Mouse (Mus musculus) CD4-positive, CD25-positive, alpha-beta regulatory T cell, adult 2 months (primary cell): ENCODE measurements around the gene Heca.
"Not testable (repeated sequence)": the region's sequence is repeated elsewhere in the genome, so short reads cannot be mapped to it uniquely, and the experiment has no call there.

Experiments
- DNase-seq: peaks from one replicate; pipeline ENCODE4 v3.0.0-alpha.2; 2012; ENCODE audit warnings: low read depth, low spot score

Gene Heca

GRCm38 (mm10) chr10:17947960-17948730 is at the start of gene Heca:
Heca (minus strand) TSS chr10:17948067.
- DNase-seq = peak; percentile 99

- DNase-seq = no peak
Measured at GRCm38 (mm10) chr10:17990576-17990975, 42.7 kb upstream of the Heca start.

GRCm38 (mm10) chr10:17989136-17989535 is 41.3 kb upstream of the Heca start:
- DNase-seq = peak; percentile 51

- DNase-seq = peak; percentile 77
Measured at GRCm38 (mm10) chr10:17987823-17988423, 40.1 kb upstream of the Heca start.

DNA sequence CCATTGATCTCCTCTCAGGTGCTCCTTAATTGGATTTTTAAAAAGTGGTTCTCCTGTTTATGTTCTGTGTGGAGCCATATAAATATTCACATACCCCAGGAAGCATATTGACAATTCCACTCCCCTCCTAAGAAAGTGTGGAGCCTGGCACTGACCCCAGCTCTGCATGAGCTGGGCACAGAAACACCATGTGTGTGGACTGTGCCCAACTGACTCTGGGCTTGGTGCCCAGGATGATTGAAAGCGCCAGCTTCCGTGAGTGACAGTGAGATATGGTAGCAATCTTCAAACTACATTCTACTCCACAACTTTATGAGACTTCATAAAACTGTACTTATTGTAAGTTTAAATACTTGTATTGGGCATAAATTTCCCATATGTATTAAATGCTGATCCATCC is 35.4 kb upstream of the Heca start:
- no peak for DNase-seq

GRCm38 (mm10) chr10:17966090-17966489 is 18.2 kb upstream of the Heca start:
- peak; percentile 51 for DNase-seq

- no peak for DNase-seq
Measured at GRCm38 (mm10) chr10:17950761-17951160, 2.9 kb upstream of the Heca start.

DNA sequence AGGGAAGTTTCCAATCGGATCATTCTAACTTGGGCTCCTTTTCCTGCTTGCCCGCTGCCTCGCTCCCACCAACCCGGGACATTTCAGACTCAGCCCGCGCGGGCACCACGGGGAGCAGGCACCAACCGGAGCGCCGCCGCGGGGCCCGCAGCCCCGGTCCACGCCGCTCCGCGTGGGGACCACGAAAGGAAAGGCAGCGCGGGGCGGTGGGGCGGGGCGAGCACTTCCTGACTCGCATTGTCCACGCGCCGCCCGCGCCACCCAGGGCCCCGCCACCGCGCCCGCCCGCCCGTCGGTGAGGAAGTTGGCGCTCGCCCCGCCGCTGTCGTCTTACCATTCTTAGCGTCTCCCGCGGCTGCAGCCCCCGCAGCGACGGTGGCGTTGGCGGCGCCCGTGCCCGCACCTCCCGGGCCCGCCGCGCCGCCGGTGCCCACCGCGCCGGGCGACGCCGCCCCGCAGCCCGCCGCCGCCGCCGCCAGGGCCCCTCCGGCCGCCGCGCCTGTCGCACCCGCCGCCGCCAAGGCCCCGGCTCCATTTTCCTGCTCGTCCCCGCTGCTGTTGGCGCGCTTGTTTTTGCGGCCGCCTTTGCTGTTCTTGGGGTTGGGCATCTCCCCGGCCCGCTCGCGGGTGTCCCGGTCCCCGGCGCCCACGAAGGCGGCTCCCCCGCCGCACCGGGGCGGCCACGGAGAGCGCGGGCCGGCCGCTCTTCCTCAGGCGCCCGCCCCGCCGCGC is 526 bp downstream of the Heca start:
- DNase-seq = peak; percentile 88

DNA sequence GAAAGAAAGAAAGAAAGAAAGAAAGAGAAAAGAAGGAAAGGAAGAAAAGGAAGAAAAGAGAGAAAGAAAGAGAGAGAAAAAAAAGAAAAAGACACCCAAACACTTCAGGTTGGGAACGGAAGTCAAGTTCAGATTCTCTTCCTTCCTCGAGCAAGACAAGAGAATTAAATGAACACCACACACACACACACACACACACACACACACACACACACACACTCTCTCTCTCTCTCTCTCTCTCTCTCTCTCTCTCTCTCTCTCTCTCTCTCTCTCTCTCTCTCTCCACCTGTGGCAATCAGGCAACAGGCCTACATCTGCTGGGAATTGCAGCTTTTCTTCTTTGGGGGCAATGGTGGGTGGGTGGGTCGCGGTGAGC is 1.1 kb downstream of the Heca start:
- peak; percentile 70 for DNase-seq

DNA sequence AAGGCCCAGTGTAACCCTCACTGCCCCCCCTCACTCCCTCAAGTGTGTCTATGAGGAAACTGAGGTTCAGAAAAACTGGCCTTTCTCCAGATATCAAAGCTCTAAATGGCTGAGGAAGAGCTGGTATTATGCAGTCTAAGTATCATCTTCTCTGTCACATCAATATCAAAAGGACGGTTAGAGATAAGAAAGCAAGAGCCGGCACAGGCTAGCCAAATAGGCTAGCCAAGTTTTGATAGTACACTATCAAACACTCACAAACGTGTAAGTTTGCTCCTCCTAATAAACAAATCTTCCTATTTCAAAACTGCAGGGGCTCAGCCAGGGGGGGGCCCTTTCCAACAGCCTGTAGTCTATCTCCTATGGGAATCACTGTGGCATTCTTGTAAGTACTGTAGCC is 1.8 kb downstream of the Heca start:
- DNase-seq = no peak

DNA sequence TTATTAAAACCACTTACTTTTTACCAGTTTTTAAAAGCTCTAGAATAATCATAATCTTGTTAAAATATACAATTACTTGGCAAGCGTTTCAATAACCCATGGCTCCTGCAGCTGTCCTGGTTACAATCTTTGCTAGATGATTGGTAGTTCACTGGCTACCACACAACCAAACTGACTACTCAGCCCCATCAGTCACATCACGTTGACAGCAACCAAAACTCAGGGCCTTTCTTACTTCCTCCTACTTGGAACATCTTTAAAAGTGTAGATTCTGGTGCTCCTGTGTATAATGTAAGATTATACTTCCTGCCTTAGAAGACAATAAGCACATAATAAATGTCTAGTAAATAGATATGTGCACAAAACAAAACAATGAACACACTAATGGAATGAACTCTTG is 14.2 kb downstream of the Heca start:
- no peak for DNase-seq

GRCm38 (mm10) chr10:17932131-17932530 is 15.7 kb downstream of the Heca start:
- DNase-seq = no peak

DNA sequence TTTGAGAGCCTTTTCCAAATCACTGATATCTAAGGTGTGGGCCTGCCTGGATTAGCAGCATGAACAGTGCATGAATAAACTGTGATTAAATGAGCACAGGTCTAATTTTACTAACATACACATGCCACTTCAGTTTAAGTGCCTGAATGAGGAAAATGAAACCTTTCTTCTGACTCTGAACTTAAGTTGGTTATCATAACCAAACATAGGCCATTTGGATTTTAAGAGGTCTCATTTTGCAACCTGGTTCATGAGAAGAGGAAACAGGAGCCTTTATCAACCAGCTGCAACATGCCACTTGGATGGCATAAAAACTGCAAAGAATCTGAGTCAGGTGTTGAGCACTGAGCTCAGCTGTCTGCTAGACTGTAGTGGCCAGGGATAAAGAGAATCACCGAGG is 16.7 kb downstream of the Heca start:
- DNase-seq = no peak

GRCm38 (mm10) chr10:17930445-17931083 is 17.3 kb downstream of the Heca start:
- DNase-seq = no peak

DNA sequence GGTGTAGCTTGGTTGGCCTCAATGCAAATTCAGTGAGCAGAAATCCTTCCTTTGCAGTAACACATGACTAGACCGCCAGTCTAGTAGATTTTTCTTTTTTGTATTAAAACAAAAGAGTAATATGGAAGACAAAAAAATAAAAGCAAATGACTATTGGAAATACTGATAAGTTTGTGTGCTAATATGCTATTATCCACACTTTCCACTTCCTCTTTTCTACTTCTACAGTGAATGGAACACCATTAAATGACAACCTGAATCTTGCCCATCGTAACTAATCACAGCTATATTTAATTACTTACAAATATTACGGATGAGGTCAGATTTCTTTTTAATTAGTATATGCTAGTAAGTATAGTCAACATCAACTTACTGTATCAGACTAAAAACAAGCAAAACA is 22.7 kb downstream of the Heca start:
- DNase-seq = no peak

DNA sequence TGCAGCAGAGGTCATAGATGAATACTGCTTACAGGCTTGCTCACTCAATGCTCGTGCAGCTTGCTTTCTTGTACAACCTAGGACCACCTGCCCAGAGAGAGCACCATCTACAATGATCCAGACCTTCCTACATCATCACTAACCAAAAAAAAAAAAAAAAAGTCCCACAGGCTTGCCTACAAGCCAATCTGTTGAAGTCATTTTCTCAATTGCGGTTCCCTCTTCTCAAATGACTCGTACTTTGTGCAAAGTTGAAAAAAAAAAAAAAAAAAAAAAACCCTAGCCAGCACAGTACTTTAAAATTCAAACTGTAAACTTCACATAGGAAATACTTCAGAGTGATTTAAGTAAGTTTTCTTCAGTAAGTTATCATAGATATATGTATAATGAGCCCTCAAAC is 23.7 kb downstream of the Heca start:
- no peak for DNase-seq

- DNase-seq = no peak
Measured at GRCm38 (mm10) chr10:17921381-17921780, 26.5 kb downstream of the Heca start.

- DNase-seq = peak; percentile 65
Measured at GRCm38 (mm10) chr10:17919971-17920370, 27.9 kb downstream of the Heca start.

DNA sequence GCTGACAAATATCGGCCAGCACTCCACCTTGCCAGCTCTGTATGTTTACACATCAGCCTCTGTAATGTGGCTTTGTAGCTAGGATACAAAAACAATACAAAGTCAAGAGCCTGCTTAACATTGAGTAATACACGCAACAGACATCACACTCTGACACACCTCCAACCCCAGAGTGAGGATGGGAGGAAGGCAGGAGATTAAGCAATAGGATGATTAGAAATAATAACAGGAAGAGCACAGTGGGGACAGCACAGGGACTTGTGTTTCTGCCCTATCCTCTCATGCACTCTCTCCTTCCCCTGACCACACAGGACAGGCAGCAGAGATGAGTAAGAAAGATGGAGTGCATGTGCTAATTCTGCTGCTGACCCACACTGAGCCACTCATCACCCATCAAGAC is 28.8 kb downstream of the Heca start:
- DNase-seq = peak; percentile 20

- no peak for DNase-seq
Measured at GRCm38 (mm10) chr10:17908731-17909130, 39.1 kb downstream of the Heca start.

DNA sequence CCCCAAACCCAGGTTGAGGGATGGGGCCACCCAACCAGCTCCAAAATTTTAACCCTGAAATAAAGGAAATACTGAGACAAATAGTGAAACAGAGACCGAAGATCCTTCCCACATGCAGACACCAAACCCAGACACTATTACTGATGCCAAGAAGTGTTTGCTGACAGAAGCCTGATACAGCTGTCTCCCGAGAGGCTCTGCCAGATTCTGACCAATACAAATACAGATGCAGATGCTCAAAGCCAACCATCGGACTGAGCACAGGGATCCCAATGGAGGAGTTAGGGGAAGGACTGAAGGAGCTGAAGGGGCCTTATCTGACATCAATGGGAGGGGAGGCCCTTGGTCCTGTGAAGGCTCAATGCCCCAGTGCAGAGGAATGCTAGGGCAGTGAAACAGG is 41.5 kb downstream of the Heca start:
- DNase-seq = not testable (repeated sequence)

DNA sequence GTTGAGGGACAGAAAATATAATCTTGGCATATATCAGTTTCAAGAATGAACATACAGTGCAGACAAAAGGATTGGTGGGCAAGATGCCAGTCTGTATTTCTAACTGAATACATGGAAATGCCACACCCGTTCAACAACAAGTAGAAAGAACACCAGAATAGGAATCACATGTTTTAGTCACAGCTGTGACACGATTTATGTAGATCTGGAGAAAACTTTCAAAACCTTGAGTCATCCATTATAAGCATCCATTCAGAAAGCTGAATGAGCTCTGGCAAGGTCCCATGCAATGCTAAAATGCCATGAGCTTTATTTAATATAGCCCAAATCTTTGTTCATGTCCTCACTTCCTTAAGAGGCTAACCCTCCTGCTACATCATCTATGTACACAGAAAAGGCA is 44.4 kb downstream of the Heca start:
- no peak for DNase-seq
